Mouse (Mus musculus): ENCODE results near the gene Meiob.

Gene Meiob

DNA sequence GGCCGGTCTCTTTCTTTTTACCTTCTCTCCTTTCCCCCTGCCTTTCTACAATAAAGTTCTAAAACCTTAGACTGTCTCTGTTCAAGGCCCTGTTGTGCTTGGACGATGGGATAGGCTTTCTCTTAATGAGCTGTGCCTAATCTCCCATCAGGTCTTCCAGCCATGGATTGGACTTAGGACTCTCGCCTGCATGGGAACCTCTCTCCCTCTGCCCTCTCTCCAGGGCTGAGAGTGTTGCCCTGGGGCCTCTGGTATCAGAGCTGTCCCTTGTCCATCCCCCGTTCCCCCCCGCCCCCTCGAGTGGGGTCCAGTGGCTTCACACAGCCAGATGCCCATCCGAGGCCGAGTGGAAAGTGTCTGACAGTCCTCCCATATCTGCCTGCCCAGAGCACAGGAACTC is 70.9 kb downstream of the Meiob start:
- no peak for DNase-seq

DNA sequence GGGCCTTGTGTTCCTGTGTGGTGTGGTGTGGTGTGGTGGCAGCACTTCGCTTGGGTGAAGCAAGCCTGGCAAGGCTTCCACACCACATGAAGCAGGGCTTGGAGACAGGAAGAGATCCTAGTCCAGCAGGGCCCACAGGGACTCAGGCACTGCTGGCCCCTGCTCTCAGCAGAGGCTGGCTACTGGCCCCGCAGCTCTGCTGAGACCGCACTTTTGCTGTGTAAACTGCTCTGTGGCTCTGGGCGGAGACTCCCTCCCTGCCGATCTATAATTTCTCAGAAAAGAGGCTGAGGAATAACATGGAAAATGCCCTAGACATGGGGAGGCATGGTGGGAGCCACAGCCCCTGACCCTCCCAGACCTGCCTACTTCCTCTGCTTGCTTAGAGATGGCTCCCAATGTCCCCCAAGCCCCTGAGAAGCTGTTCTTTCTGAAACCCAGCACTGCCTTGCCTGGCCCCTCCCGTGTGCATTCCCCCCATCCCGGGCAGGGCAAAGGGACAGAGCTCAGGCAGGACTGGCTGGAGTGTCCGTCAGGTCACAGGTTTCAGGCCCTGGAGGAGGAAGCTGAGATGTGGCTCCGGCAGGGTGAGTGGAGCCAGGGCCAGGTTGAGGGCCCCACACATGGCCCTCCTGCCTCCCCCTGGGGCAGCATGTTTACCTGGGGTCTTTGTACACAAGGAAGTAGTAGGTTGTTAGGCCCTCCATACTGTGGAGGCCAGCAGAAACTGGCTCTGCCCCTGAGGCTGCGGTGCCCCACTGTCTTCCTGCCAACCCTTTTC is 73.4 kb downstream of the Meiob start:
- no peak for DNase-seq

DNA sequence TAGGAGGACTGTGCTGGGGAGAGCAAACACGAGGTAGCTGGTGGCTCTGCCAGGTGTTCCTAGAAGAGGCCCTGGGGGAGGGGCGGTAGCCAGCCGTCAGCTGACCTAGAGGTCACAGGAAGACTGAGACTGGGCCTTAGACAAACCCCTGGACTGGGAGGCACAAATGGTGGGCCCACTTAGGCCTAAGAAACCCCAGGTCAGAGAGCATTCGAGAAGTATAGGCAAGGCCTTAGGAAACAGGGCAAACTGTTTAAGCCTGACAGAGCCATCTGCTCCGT is 74.0 kb downstream of the Meiob start:
- DNase-seq, result no peak

DNA sequence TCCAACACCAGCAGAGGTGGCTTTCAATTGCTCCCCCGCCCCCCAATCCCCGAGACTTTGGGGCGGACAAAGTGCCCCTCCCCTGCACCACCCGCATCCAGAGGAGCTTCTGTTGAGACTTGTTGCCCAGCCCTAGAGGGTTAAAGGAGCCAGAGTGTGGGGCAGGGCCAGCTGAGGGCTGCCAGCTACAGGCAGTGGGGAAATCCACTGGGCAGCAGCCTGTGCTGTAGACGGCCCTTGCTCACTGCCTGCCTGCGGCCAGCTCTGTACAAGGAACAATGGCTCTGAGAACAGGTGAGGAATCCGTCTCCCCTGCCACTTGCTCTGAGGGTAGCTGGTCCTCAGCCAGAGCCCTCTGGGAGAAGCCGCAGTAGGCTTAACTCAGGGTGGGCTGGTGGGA is 74.4 kb downstream of the Meiob start:
- no peak for DNase-seq

DNA sequence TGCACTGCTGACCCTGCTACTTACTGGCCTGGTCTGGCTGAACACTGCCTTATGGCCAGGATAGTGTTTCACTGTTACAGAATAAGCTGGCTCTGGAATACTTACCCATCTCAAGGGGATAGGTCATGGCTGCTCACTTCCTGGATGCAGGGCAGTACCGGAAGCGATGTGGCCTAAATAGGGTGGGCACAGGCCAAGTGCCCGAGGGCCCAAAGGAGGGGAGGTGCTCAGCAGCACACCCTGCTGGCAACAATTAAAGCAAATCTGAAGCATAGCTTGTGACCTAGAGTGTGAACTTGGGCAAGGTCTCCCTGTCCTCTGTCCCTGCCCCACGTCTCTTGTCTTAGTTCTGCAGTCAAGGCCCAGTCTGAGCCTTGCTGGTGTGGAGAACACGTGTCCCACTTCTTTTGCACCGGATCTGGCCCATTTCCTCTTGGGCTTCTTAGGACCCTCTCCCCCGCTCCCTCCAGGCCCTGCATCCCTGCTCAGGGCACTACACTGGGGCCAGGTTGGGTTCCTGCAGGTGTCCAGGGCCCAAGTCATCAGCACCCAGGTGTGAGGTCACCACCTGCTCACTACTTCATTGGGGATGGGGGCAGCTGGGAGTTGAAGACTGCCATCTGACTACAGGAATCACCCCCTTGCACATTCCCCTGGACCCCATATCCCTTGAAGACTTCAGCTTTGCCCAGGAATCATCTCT is 77.8 kb downstream of the Meiob start:
- no peak for DNase-seq

DNA sequence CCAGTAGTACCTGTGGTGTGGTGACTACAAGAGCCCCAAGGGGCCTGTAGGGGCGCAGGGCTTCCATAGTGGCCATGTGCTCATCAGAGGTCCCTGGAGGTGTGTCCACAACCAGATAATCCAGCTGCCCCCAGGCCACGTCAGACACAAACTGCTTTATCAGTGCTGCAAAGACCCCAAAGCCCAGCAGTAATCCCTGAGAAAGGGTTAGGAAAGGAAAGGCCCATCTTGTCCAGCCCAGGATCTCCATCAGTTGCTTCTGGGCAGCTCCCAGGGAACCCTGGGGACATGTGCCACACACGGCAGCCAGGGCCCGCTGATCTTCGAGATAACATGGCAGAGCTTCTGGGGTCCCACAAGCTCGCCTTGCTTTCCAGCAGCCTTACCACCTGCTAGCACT is 80.3 kb downstream of the Meiob start:
- no peak for DNase-seq

DNA sequence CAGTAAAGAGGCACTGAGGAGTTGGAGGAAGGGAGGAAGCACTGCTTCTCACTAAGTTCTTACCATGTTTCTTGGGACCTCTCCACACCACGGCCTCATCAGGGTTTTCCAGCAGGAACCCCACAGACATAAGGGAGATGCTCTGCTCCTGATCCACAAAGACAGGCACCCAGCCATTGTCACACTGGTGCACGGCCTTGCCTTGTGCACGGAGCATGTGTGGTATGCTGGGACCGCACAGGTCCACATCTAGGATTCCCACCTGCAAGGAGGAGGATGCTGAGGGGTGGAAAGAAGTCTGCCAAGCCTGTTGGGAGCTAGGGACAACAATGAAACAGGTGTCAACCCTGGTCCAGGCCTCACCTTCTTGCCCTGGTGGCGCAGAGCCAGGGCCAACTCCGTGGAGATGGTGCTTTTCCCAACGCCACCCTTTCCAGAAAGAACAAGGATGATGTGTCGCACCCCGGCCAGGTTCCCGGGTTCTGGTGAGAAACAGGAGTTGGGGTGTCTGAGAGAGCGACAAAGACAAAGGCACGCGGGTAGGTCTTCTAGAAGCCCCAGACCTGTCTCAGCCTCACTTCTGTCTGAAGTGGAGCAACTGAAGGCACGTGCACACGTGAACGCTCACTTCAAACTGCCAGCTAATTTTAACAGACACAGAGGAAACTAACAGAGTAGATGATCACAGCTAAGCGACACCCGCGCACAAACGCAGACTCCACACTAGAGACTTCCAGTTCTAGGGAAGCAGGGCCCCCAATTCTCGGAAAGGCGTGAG is 81.5 kb downstream of the Meiob start:
- DNase-seq, result no peak

DNA sequence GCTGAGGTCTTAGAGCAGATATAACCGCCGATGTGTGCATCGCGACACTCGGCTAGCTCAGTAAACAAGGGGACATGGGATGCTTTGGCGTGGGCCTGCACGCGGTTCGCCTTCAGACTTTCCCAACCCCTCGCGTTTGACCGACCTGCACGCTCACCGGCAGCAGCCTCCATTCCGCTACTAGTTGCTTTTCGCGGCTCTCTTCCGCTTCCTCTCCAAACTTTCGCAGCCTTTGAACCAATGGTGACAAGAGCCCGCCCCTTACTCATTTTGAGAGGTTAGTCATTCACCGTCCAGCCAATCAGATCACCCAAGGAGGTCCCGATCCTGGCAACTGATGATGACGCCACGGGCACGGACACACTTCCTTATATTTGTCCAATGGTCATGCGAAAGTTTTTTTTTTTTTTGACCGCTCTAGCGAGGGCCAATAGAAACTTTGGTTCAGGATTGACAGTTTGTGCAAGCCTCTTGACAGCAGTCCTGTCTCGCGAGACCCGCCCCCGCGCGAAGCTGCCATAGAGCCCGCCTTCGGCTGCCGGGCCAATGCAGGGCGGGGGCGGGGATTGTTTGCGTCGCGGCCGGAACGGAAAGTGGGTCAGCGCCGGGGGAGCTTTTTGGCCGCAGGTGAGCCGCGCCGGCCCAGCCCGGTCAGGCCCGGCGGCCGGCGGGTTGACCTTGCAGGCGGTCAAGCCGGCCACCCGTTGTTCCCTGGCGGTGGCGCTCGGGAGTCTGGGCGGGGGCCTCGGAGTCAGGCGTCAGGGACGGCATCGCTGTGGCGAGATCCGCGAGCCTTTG is 82.2 kb downstream of the Meiob start, which contains the start of the genes Nubp2 and Spsb3:
TSS of gene Nubp2 (minus strand) at position 216 of the 798 bp plus-strand sequence.
TSS of gene Spsb3 (plus strand) at position 510 of the 798 bp plus-strand sequence.
- DNase-seq, result peak; percentile 98 to 99

DNA sequence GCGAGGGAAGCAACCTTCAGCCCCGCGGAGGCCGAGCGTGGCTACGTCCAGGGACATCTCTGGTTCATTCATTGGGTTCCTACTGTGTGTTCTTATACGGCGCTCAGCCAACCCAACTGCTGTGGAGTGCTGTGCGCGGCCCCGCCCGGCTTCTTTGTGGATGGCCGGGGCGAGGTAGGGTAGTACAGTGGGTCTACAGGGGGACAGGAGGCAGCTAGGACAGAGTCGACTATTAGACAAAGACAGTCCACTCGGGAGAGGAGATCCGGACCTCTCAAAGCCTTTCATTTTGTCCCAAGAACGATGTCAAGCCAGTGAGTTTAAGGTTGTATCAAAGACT is 82.8 kb downstream of the Meiob start:
- no peak for DNase-seq

DNA sequence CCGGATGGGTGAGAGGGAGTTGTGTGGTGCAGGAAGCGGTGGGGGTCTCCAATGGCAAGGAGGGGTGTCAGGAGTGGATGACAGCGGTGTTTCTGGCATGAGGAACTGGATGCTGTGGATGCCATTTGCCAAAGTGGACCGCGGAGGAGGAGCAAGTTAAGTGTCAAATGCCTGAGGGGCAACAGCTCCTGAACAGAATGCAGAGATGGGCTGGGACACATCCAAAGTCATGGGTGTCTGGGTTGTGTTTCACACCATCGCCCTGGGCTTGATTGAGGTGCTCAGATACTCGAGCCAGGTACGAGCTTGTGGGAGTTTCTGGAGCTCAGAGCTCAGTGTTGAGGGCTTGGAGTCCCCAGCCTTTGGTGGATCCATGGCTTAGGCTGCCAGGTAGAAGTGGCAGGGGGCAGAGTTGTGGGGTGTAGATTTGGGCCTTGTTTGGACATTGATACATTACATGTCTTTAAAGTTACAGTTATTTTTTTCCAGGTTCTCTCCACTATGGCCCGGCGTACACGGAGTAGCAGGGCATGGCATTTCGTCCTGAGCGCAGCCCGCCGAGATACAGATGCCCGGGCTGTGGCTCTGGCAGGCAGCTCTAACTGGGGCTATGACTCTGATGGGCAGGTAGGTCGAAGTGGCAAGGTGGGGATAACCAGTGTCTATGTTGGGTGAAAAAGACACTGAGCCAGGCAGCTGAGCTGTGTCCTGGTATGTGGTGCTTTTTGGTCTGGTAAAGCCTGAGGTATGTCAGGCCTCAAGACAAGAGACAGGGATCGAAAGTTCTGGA is 83.4 kb downstream of the Meiob start:
- no peak for DNase-seq

DNA sequence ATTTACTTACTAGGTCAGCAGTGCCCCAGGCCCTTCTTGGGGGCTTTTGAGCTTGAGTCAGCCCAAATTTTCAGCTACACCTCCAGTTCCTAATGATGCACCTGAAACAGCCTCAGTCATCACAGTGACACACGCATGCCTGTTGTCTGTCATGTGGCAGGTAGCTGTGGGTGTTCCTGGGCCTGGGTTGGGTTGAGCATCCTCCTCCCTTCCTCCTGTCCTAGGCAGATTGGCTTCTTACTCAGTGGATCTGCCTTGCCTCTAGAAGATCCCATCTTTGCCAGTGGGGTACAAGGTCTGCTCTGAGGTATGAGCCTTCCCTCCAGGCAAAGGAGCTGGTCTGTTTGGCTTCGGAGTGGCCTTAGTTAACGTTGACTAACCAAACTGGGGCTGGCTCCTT is 84.8 kb downstream of the Meiob start:
- no peak for DNase-seq

Data from cerebellum, postnatal 36 days (tissue).